ENCODE assay signal across 21 mouse cellular contexts in the genomic region with DNA sequence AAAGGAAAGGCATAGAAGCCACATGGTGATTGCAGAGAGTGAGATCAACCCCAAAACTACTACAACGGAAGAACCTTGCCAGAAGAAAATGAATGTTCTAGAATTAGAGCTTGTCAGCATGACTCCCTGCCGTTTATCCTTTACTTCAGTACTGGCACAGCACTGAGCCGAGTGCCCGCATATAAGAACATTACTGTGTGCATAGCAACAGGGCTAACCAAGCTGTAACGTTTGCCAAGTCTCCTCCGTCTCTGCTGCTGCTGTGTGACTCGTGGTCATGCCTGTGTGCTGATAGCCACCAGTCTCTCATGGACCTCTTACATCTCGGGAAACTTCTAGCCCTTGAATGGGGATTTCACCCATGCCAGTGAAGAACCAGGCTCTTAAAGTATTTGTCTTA.
DNase-seq lines count a peak whose midpoint lies in the region; ATAC-seq and TF ChIP-seq lines count a peak whose summit lies in the region.
"Had no signal": no experiment of that assay in that cellular context is flagged by ENCODE, and none has a peak within 500 bp of the region (broad histone marks: within the 10 kb centered on the region; RNA-seq: fewer than 3 reads in every experiment).

No protein-coding gene starts in this region.

- peak; percentile 40 for ATAC-seq in forebrain, postnatal 0 days
- ATAC-seq in forebrain, embryonic 13.5 days = no peak
- ATAC-seq: inflammation-experienced regulatory T-cells, adult 6 months had no signal

- H3K36me3 ChIP-seq in forebrain, postnatal 0 days (ENCODE audit: insufficient read depth) = no peaks in the 10 kb centered on the region
- H3K36me3 ChIP-seq in forebrain, embryonic 13.5 days (ENCODE audit: poor library complexity, severe bottlenecking) = no peaks in the 10 kb centered on the region
- H3K36me3 ChIP-seq: embryonic facial prominence, embryonic 15.5 days; forebrain, embryonic 10.5 days; heart, embryonic 10.5 days had no signal

- no peaks in the 10 kb centered on the region; the same call in 1 of the 2 replicates for H3K27me3 ChIP-seq in forebrain, postnatal 0 days (ENCODE audit: insufficient read depth, low read length)
- H3K27me3 ChIP-seq in forebrain, embryonic 13.5 days = no peaks in the 10 kb centered on the region
- H3K27me3 ChIP-seq: embryonic facial prominence, embryonic 15.5 days had no signal

- intact Hi-C loops in left cerebral cortex, postnatal 25 days (cut with DNase I) = no loop called here

- WGBS in forebrain, postnatal 0 days = 32% methylated on average over 8 of the region's 8 CpGs
- 62% methylated on average over 8 of the region's 8 CpGs for WGBS in forebrain, embryonic 13.5 days

- no peak overlapping the region for H3K27ac ChIP-seq in forebrain, postnatal 0 days (ENCODE audit: low read depth, low read length)
- H3K27ac ChIP-seq in forebrain, embryonic 13.5 days = no peak overlapping the region
- H3K27ac ChIP-seq: embryonic facial prominence, embryonic 15.5 days; forebrain, embryonic 10.5 days; heart, embryonic 10.5 days; hindbrain, embryonic 14.5 days had no signal

- 0 out of 2 replicates have a peak, but pooled peaks cover 3% of the 10 kb centered on the region for H3K4me1 ChIP-seq in forebrain, postnatal 0 days (ENCODE audit: insufficient read depth)
- no peaks in the 10 kb centered on the region for H3K4me1 ChIP-seq in forebrain, embryonic 13.5 days
- H3K4me1 ChIP-seq: embryonic facial prominence, embryonic 15.5 days; forebrain, embryonic 10.5 days; heart, embryonic 10.5 days had no signal

- no peak for TF ChIP-seq CTCF in forebrain, postnatal 0 days (IDR thresholded peaks at IDR 0.05; ENCODE audit: low read depth)

- H3K9me3 ChIP-seq in forebrain, postnatal 0 days (ENCODE audit: low read length) = no peaks in the 10 kb centered on the region
- H3K9me3 ChIP-seq in forebrain, embryonic 13.5 days (replicated peaks) = no peaks in the 10 kb centered on the region
- H3K9me3 ChIP-seq: embryonic facial prominence, embryonic 15.5 days; forebrain, embryonic 10.5 days; heart, embryonic 10.5 days had no signal

- H3K4me3 ChIP-seq in forebrain, postnatal 0 days (ENCODE audit: low read depth, low read length) = no peak overlapping the region
- H3K4me3 ChIP-seq in forebrain, embryonic 13.5 days = no peak overlapping the region
- H3K4me3 ChIP-seq: embryonic facial prominence, embryonic 15.5 days; erythroblast, embryonic 14.5 days; forebrain, embryonic 10.5 days; heart, embryonic 10.5 days had no signal

- H3K9ac ChIP-seq in forebrain, postnatal 0 days = no peak overlapping the region
- H3K9ac ChIP-seq in forebrain, embryonic 13.5 days = no peak overlapping the region
- H3K9ac ChIP-seq: embryonic facial prominence, embryonic 15.5 days; hindbrain, embryonic 14.5 days had no signal

- DNase-seq in forebrain, postnatal 0 days = no peak
- DNase-seq in left cerebral cortex, postnatal 25 days (ENCODE audit: low spot score in 2 of 2) = peak; percentile 5 to 26
- no peak for DNase-seq in left cerebral cortex, adult 11 months (ENCODE audit: low spot score)
- DNase-seq in right cerebral cortex, postnatal 10 days (ENCODE audit: low spot score in 2 of 2) = peak; percentile 29 to 51
- no peak for DNase-seq in right cerebral cortex, postnatal 4 days
- no peak for DNase-seq in cerebellum, postnatal 25 days
- DNase-seq: adrenal gland, postnatal 10 days; cerebellum, adult 18-20 months; cerebellum, postnatal 10 days; embryo, embryonic 11 days; gastrocnemius, postnatal 10 days; heart, adult 18-20 months; heart, postnatal 10 days; heart, postnatal 4 days had no signal

- no peak overlapping the region for H3K4me2 ChIP-seq in forebrain, postnatal 0 days (ENCODE audit: low read depth)
- H3K4me2 ChIP-seq in forebrain, embryonic 13.5 days = no peak overlapping the region
- H3K4me2 ChIP-seq: embryonic facial prominence, embryonic 15.5 days; hindbrain, embryonic 14.5 days had no signal

Comparison
In these comparisons a context has a peak if more than half of its experiments do, and no peak if none do; other contexts are left out.
1. DNase-seq: peak in left cerebral cortex, postnatal 25 days (2 of 2) and right cerebral cortex, postnatal 10 days (2 of 2); none in forebrain, postnatal 0 days (single experiment), left cerebral cortex, adult 11 months (single experiment), right cerebral cortex, postnatal 4 days (single experiment) and cerebellum, postnatal 25 days (0 of 2).